Mouse (Mus musculus) heart, embryonic 14.5 days (tissue): ENCODE data around the gene Plin4. TPM values are rescaled to one million over a fixed set of nuclear protein-coding genes. Genes with fewer than 3 reads are reported as not detected.

Experiments
- ATAC-seq: fragments of 200-750 bp; cut with Nextera tagmentation; 2 replicates; pipeline ENCODE4 v1.8.0; 2017; ENCODE audit warnings: low read depth, moderate TSS enrichment; ENCODE audit not compliant: insufficient number of reproducible peaks, insufficient read depth, low FRiP score
- H3K27ac ChIP-seq, 2 experiments: fragments of 200-500 bp in 1 of 2; fragments of 300-500 bp in 1 of 2; sonication (generic) in 1 of 2; replicated peaks in 1 of 2; 2 replicates each; pipeline ENCODE4 v1.5.1; 2012 to 2014; ENCODE audit warnings: low read depth in 2 of 2, low read length in 2 of 2, control low read depth in 1 of 2, mild to moderate bottlenecking in 1 of 2, mixed read lengths in 1 of 2; ENCODE audit not compliant: control insufficient read depth in 1 of 2, insufficient read depth in 1 of 2
- H3K27me3 ChIP-seq: fragments of 300-500 bp; sonication (generic); 2 replicates; pipeline ENCODE4 v1.6.1; 2014; ENCODE audit warnings: mild to moderate bottlenecking, low read length, control low read depth; ENCODE audit not compliant: control insufficient read depth, insufficient read depth
- H3K36me3 ChIP-seq: fragments of 300-500 bp; sonication (generic); 2 replicates; pipeline ENCODE4 v1.6.1; 2014; ENCODE audit warnings: mild to moderate bottlenecking, control low read depth, low read length, mixed read lengths; ENCODE audit not compliant: control insufficient read depth, insufficient read depth
- H3K4me1 ChIP-seq, 2 experiments: fragments of 200-500 bp in 1 of 2; fragments of 300-500 bp in 1 of 2; sonication (generic) in 1 of 2; 2 replicates each; pipeline ENCODE4 v1.6.1; 2012 to 2014; ENCODE audit warnings: low read length in 2 of 2, control low read depth in 1 of 2, mixed read lengths in 1 of 2; ENCODE audit not compliant: control insufficient read depth in 2 of 2, insufficient read depth in 2 of 2
- H3K4me2 ChIP-seq: fragments of 300-500 bp; sonication (generic); 2 replicates; pipeline ENCODE4 v1.6.1; 2014; ENCODE audit warnings: mild to moderate bottlenecking, low read length
- H3K4me3 ChIP-seq, 2 experiments: fragments of 200-500 bp in 1 of 2; fragments of 300-500 bp in 1 of 2; sonication (generic) in 1 of 2; 2 replicates each; pipeline ENCODE4 v1.5.1; 2012 to 2014; ENCODE audit warnings: low read length in 2 of 2, mild to moderate bottlenecking in 2 of 2, control low read depth in 1 of 2, low read depth in 1 of 2, moderate library complexity in 1 of 2; ENCODE audit not compliant: control insufficient read depth in 1 of 2, insufficient read depth in 1 of 2
- H3K9ac ChIP-seq: fragments of 300-500 bp; sonication (generic); 2 replicates; pipeline ENCODE4 v1.6.1; 2014; ENCODE audit warnings: mild to moderate bottlenecking, low read length
- H3K9me3 ChIP-seq: fragments of 300-500 bp; sonication (generic); 2 replicates; pipeline ENCODE4 v1.6.1; 2016; ENCODE audit warnings: low read length, control low read depth; ENCODE audit not compliant: control insufficient read depth
- WGBS: fragments of 180-500 bp; shearing (Covaris S2); extraction: QIAGEN DNeasy Blood & Tissue Kit; methylation state at CpG from one replicate; pipeline ENCODE4 v1.1.7; 2014; 5-methylcytosine and 5-hydroxymethylcytosine counted together
- polyA plus RNA-seq: library from polyadenylated mRNA; unstranded; fragments of >200 nt; fragmentation: Nextera tagmentation; extraction: Ambion mirVana; gene quantifications from 2 replicates; pipeline ENCODE4 v1.2.1, GENCODE M21; 2014

The Plin4 gene
- polyA plus RNA-seq, 1 experiment from 2014 or later: 0.19 TPM

DNA sequence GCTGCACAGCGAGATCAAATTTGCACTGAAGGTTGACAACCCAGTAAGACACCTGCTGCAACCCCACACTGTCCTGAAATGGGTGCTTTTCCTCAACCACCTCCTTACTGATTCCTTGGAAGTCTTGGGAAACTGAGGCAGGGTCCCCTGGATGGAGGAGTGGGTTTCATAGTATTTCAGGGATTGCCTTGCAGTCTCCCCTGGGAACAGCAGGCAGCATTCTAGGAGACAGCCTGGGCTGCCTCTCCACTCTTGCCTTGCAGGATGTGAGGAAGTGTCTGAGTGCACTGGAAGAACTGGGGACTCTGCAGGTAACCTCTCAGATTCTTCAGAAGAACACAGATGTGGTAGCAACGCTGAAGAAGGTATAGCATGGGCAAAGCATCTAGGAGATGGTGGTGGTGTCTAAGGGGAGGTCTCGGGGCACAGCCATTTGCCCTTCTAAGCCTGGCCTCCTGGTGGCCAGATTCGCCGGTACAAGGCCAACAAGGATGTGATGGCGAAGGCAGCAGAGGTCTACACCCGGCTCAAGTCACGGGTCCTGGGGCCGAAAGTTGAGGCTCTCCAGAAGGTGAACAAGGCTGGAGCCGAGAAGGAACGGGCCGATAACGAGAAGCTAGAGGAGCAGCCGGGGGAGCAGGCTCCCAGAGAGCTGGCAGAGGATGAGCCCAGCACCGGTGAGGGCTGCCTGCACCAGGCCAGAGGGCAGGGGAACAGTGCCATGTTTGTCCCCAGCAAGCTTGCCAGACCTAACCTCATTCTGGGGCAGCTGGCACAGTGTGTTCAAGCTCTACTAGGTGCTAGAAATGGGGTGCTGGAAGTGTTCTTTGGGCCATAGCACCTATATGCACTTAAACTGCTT is 10.7 kb downstream of the Plin4 start:
- H3K4me1 ChIP-seq: no peaks in the 10 kb centered on the region
- no peak overlapping the region for H3K4me2 ChIP-seq
- no peak overlapping the region for H3K27ac ChIP-seq
- H3K9ac ChIP-seq: no peak overlapping the region
- no peaks in the 10 kb centered on the region for H3K27me3 ChIP-seq
- H3K4me3 ChIP-seq: no peak overlapping the region
- peaks cover 92% of the 10 kb centered on the region for H3K36me3 ChIP-seq
- ATAC-seq: no peak
- H3K9me3 ChIP-seq: no peaks in the 10 kb centered on the region
- WGBS: 93% methylated on average over 15 of the region's 15 CpGs

DNA sequence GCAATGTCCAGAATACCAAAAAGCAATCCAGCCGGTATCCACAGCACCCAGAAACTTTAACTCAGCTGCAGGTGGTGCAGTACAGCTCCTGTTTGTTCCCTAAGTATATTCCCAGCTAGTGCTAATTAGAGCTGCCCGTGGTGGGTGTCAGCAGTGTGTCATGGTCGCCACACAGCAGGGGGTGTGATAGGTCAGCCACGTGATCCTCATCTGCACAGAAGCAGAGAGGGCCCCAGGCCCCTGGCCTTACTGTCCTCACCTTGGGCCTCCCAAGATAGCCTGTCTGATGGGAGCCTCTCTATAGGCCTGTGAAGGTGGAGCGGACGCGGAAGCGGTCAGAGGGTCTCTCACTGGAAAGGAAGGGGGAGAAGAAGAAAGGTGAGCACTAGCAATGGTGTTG is 11.4 kb downstream of the Plin4 start:
- WGBS: 88% methylated on average over 8 of the region's 8 CpGs
- peaks cover 94% of the 10 kb centered on the region for H3K36me3 ChIP-seq
- ATAC-seq: no peak

DNA sequence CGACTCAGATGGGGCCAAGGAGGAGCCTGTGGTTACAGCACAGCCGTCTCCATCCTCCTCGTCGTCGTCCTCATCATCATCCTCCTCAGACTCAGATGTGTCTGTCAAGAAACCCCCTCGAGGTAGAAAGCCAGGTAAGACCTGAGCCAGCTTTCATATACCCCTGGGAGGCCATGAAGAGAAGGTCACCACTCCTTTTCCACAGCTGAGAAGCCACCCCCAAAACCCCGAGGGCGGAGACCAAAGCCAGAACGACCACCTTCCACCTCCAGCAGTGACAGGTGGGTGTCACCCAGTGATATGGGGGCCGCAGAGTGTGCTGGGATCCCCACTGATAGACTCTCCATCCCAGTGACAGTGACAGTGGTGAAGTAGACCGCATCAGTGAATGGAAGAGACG is 12.7 kb downstream of the Plin4 start:
- Histone ChIP-seq H3K9ac (no peak overlapping the region), H3K9me3 (no peaks in the 10 kb centered on the region), H3K4me2 (no peak overlapping the region), H3K4me1 (no peaks in the 10 kb centered on the region), H3K4me3 (no peak overlapping the region), H3K36me3 (peaks cover 89% of the 10 kb centered on the region), H3K27ac (no peak overlapping the region), H3K27me3 (no peaks in the 10 kb centered on the region)
- no peak for ATAC-seq
- 92% methylated on average over 12 of the region's 12 CpGs for WGBS

More for the DNA sequence above, 11.4 kb downstream of the Plin4 start:
- no peak overlapping the region for H3K27ac ChIP-seq
- no peak overlapping the region for H3K9ac ChIP-seq
- H3K4me2 ChIP-seq: no peak overlapping the region
- H3K9me3 ChIP-seq: no peaks in the 10 kb centered on the region
- no peaks in the 10 kb centered on the region for H3K27me3 ChIP-seq
- no peak overlapping the region for H3K4me3 ChIP-seq
- no peaks in the 10 kb centered on the region for H3K4me1 ChIP-seq

DNA sequence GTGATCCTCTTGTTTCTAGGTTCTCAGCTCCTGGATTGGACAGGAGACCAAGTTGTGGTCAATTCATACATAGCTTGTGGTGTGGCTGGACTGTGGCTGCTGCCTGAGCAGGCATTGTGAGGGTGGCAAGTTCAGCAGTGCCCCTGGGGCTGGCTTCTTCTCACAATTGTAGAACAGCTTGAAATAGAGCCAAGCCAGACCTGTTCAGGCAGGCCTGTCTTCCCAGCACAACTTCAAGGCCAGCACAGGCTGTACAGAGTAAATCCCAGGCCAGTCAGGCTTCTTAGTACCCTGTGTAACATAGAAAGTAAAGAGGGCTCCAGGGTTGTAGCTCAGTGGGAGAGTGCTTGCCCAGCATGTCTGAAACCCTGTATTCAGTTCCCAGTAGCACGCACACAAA is 16.8 kb downstream of the Plin4 start:
- 100% methylated on average over 1 of the region's 1 CpGs for WGBS
- peaks cover 65% of the 10 kb centered on the region for H3K36me3 ChIP-seq
- no peak for ATAC-seq

DNA sequence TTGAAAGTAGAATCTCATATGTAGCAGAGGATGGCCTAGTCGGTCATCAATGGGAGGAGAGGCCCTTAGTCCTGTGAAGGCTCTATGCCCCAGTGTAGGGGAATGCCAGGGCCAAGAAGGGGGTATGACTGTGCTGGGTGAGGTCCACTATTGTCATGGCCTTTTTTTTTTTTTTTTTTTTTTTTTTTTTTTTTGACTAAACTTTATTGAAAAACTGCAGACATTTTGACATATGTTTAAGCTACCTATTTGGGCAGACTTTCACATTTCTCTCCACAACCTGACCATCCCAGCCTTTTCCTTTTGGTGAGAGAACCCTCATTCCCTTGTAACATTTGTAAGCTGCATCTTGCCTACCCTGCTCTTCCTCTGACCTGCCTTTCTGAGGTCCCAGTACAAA is 17.3 kb downstream of the Plin4 start:
- no peaks in the 10 kb centered on the region for H3K9me3 ChIP-seq
- no peak overlapping the region for H3K4me3 ChIP-seq
- H3K4me2 ChIP-seq: no peak overlapping the region
- no peak for ATAC-seq
- no peak overlapping the region for H3K9ac ChIP-seq
- no peaks in the 10 kb centered on the region for H3K4me1 ChIP-seq
- H3K27me3 ChIP-seq: no peaks in the 10 kb centered on the region
- peaks cover 64% of the 10 kb centered on the region for H3K36me3 ChIP-seq
- WGBS: 55% methylated on average over 1 of the region's 1 CpGs
- H3K27ac ChIP-seq: no peak overlapping the region

More for the DNA sequence above, 16.8 kb downstream of the Plin4 start:
- no peak overlapping the region for H3K27ac ChIP-seq
- H3K4me3 ChIP-seq: no peak overlapping the region
- no peaks in the 10 kb centered on the region for H3K9me3 ChIP-seq
- no peak overlapping the region for H3K9ac ChIP-seq
- H3K4me2 ChIP-seq: no peak overlapping the region
- H3K27me3 ChIP-seq: no peaks in the 10 kb centered on the region
- H3K4me1 ChIP-seq: no peaks in the 10 kb centered on the region

DNA sequence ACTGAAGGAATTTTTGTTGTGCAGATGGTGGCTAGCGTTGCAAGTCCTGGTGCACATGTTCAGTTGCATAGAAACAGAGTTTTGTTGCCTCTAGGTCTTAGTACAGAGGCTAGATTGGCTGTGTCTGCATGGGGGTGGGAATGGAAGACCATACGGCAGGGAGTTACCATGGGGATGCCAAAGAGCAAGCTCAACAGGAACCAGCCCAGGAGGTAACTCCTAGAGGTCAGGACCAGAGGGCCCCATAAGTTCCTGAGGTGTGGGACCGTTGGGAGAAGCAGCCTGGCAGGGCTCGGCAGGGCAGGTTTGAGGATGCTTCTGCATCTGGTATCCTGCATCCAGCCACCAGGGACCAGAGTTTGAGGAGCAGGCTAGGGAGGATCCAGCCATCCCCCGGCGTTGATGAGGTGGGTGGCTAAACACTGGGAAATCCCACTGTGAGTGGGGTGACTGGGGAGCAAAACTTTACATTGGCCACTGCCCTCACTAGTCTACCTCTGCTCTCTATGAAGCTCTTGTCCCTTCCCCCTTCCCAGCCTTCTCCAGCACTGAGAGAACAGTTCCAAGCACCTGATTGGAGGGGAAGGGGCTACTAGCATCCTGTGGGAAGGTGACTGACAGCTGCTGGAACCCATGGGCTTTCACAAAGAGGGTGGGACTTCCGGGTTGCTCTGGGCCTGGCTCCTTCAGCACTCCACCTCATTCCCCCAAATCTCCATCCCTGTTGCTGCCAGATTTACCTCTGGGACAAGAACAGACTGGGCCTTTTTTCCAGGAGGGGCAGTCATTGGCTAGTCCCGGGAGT is 28.6 kb downstream of the Plin4 start:
- Histone ChIP-seq H3K27ac (no peak overlapping the region), H3K9ac (peak overlapping the region; percentile 88), H3K9me3 (no peaks in the 10 kb centered on the region), H3K36me3 (peaks cover 30% of the 10 kb centered on the region), H3K27me3 (no peaks in the 10 kb centered on the region), H3K4me2 (peak overlapping the region; percentile 96), H3K4me1 (peaks cover 15 to 21% of the 10 kb centered on the region in 2 experiments), H3K4me3 (peak overlapping the region; percentile 87 to 97)
- 14% methylated on average over 8 of the region's 8 CpGs for WGBS
- no peak for ATAC-seq

DNA sequence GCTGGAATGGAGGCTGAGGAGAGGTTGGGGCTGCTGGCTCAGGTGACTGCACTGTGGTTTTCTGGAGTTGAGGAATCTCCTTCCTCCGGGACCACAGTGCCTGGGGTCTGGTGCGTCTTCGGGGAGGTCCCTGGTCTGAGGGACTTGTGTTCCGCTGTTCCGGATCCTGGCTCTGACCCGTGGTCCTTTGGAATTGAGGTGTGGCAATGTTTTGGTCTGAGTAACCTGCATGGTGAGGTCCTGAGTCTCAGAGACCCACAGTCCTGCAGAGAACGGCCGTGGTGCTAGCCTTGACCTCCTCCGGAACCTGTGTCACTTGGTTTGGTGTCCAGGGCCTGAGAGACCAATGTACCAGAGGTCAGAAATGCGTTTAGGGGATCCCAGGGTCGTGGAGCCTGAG is 29.7 kb downstream of the Plin4 start:
- H3K4me3 ChIP-seq: peak overlapping the region; percentile 87 to 97
- 2% methylated on average over 11 of the region's 11 CpGs for WGBS
- peaks cover 18 to 26% of the 10 kb centered on the region in 2 experiments for H3K4me1 ChIP-seq
- no peaks in the 10 kb centered on the region for H3K9me3 ChIP-seq
- H3K9ac ChIP-seq: peak overlapping the region; percentile 88
- peaks cover 23% of the 10 kb centered on the region for H3K36me3 ChIP-seq
- H3K4me2 ChIP-seq: peak overlapping the region; percentile 96
- no peaks in the 10 kb centered on the region for H3K27me3 ChIP-seq
- H3K27ac ChIP-seq: peak overlapping the region in 1 of 2 experiments; percentile 71; a peak in 2 of 4 replicates
- no peak for ATAC-seq
